Mouse (Mus musculus) forebrain, embryonic 16.5 days (tissue): ENCODE results near the gene Prss23. TPM values are rescaled to one million over a fixed set of nuclear protein-coding genes. Genes with fewer than 3 reads are reported as not detected.

Experiments used
- ATAC-seq: fragments of 200-750 bp; cut with Nextera tagmentation; 2 replicates; pipeline ENCODE4 v1.8.0; 2017; ENCODE audit warnings: mild to moderate bottlenecking, moderate library complexity
- H3K27ac ChIP-seq: fragments of 300-500 bp; sonication (generic); 2 replicates; pipeline ENCODE4 v1.5.1; 2014; ENCODE audit warnings: low read length, control low read depth
- H3K27me3 ChIP-seq: fragments of 300-500 bp; sonication (generic); replicated peaks from 2 replicates; pipeline ENCODE4 v1.6.1; 2014; ENCODE audit warnings: low read length; ENCODE audit not compliant: control insufficient read depth, insufficient read depth
- H3K36me3 ChIP-seq: fragments of 300-500 bp; sonication (generic); 2 replicates; pipeline ENCODE4 v1.6.1; 2014; ENCODE audit not compliant: control insufficient read depth, insufficient read depth
- H3K4me1 ChIP-seq: fragments of 300-500 bp; sonication (generic); replicated peaks from 2 replicates; pipeline ENCODE4 v1.6.1; 2014; ENCODE audit warnings: low read length; ENCODE audit not compliant: control insufficient read depth, insufficient read depth
- H3K4me2 ChIP-seq: fragments of 300-500 bp; sonication (generic); 2 replicates; pipeline ENCODE4 v1.6.1; 2014; ENCODE audit warnings: mild to moderate bottlenecking, low read length, control low read depth
- H3K4me3 ChIP-seq: fragments of 300-500 bp; sonication (generic); replicated peaks from 2 replicates; pipeline ENCODE4 v1.5.1; 2014; ENCODE audit warnings: mild to moderate bottlenecking, low read length, control low read depth
- H3K9ac ChIP-seq: fragments of 300-500 bp; sonication (generic); replicated peaks from 2 replicates; pipeline ENCODE4 v1.6.1; 2014; ENCODE audit warnings: low read depth, low read length, control low read depth
- H3K9me3 ChIP-seq: fragments of 300-500 bp; sonication (generic); 2 replicates; pipeline ENCODE4 v1.6.1; 2016; ENCODE audit warnings: low read length; ENCODE audit not compliant: control insufficient read depth
- WGBS: fragments of 180-500 bp; shearing (Covaris S2); extraction: QIAGEN DNeasy Blood & Tissue Kit; methylation state at CpG from one replicate; pipeline ENCODE4 v1.1.7; 2014; 5-methylcytosine and 5-hydroxymethylcytosine counted together
- polyA plus RNA-seq: library from polyadenylated mRNA; unstranded; fragments of >200 nt; fragmentation: Nextera tagmentation; extraction: Ambion mirVana; gene quantifications from 2 replicates; pipeline ENCODE4 v1.2.1, GENCODE M21; 2015

Prss23 gene
- polyA plus RNA-seq, 1 experiment from 2014 or later, result 8.6 TPM

- 0 out of 2 replicates have a peak, but pooled peaks cover 5% of the 10 kb centered on the region for H3K4me1 ChIP-seq
- no peaks in the 10 kb centered on the region for H3K27me3 ChIP-seq
- no peak overlapping the region for H3K4me2 ChIP-seq
- H3K36me3 ChIP-seq, result no peaks in the 10 kb centered on the region
- H3K27ac ChIP-seq, result no peak overlapping the region
- no peak overlapping the region for H3K4me3 ChIP-seq
- no peak overlapping the region for H3K9ac ChIP-seq
- WGBS, result 0% methylated on average over 1 of the region's 1 CpGs
- ATAC-seq, result peak; percentile 91
- no peaks in the 10 kb centered on the region for H3K9me3 ChIP-seq
These were observed 49.5 kb downstream of the Prss23 start for GRCm38 (mm10) chr7:89477294-89477999.

DNA sequence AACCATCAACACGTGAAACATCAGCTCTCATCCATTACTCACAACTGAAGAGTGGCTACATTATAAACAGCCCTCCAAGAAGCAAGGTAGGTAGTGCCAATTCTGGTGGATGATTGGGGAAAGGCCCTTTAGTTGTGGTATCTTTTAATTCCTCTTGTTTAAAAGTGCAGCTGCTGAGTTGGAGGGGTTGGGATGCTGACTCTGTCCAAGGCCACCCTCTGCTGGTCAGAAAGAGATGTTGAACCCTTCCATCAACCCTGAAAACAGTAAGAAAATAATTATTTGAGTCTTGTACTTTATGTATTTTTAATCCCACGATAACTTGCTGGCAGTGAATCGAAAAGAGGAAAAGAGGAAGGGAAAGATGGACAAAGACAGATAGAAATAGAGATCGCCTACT is 53.5 kb downstream of the Prss23 start:
- Histone ChIP-seq H3K9ac (no peak overlapping the region), H3K27me3 (no peaks in the 10 kb centered on the region), H3K36me3 (no peaks in the 10 kb centered on the region), H3K4me3 (no peak overlapping the region), H3K4me2 (no peak overlapping the region), H3K9me3 (no peaks in the 10 kb centered on the region), H3K27ac (no peak overlapping the region), H3K4me1 (0 out of 2 replicates have a peak, but pooled peaks cover 3% of the 10 kb centered on the region)
- 69% methylated on average over 4 of the region's 4 CpGs for WGBS
- ATAC-seq, result no peak

- Histone ChIP-seq H3K27me3 (no peaks in the 10 kb centered on the region), H3K4me3 (no peak overlapping the region), H3K36me3 (no peaks in the 10 kb centered on the region), H3K4me2 (no peak overlapping the region), H3K4me1 (peaks cover 3% of the 10 kb centered on the region; the same call in 1 of the 2 replicates), H3K9me3 (no peaks in the 10 kb centered on the region), H3K9ac (no peak overlapping the region), H3K27ac (no peak overlapping the region)
- WGBS, result 43% methylated on average over 10 of the region's 10 CpGs
- peak; percentile 80 for ATAC-seq
These were observed 63.0 kb downstream of the Prss23 start for GRCm38 (mm10) chr7:89463775-89464592.

DNA sequence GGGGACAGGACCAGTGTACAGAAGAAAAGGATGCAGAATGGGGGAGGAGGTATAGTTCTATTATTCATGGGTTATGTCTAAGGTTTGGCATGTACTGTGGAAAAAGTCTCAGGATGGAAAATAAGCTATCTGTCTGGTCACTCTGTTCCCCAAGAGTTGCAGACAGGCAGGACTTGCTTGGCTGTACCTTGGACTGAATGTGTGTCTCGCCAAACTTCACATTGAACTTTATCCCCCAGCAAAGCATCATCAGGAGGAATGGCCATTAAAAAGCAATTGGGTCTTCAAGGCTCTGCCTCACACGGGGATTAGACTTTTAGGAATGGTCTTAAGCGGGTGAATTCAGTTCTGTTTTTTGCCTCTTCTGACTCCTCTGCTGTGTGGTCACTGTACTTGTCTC is 63.7 kb downstream of the Prss23 start:
- Histone ChIP-seq H3K27me3 (no peaks in the 10 kb centered on the region), H3K4me1 (peaks cover 3% of the 10 kb centered on the region; the same call in 1 of the 2 replicates), H3K27ac (no peak overlapping the region), H3K36me3 (no peaks in the 10 kb centered on the region), H3K9me3 (no peaks in the 10 kb centered on the region), H3K9ac (no peak overlapping the region), H3K4me3 (no peak overlapping the region), H3K4me2 (no peak overlapping the region)
- 80% methylated on average over 3 of the region's 3 CpGs for WGBS
- no peak for ATAC-seq

- H3K4me2 ChIP-seq, result no peak overlapping the region
- WGBS, result 92% methylated on average over 5 of the region's 5 CpGs
- H3K36me3 ChIP-seq, result no peaks in the 10 kb centered on the region
- no peak overlapping the region for H3K27ac ChIP-seq
- H3K9me3 ChIP-seq, result no peaks in the 10 kb centered on the region
- H3K27me3 ChIP-seq, result no peaks in the 10 kb centered on the region
- no peak overlapping the region for H3K9ac ChIP-seq
- peaks cover 3% of the 10 kb centered on the region; the same call in 1 of the 2 replicates for H3K4me1 ChIP-seq
- ATAC-seq, result no peak
- no peak overlapping the region for H3K4me3 ChIP-seq
These were observed 64.3 kb downstream of the Prss23 start for GRCm38 (mm10) chr7:89462646-89463207.

GRCm38 (mm10) chr7:89461351-89461750 is 65.6 kb downstream of the Prss23 start:
- H3K4me3 ChIP-seq, result no peak overlapping the region
- H3K27ac ChIP-seq, result no peak overlapping the region
- 65% methylated on average over 3 of the region's 3 CpGs for WGBS
- H3K27me3 ChIP-seq, result no peaks in the 10 kb centered on the region
- H3K36me3 ChIP-seq, result no peaks in the 10 kb centered on the region
- no peak overlapping the region for H3K9ac ChIP-seq
- no peak overlapping the region for H3K4me2 ChIP-seq
- H3K4me1 ChIP-seq, result peaks cover 3% of the 10 kb centered on the region
- ATAC-seq, result no peak
- H3K9me3 ChIP-seq, result no peaks in the 10 kb centered on the region

- no peak for ATAC-seq
- no peaks in the 10 kb centered on the region for H3K27me3 ChIP-seq
- H3K4me1 ChIP-seq, result peaks cover 6% of the 10 kb centered on the region
- no peak overlapping the region for H3K9ac ChIP-seq
- no peak overlapping the region for H3K4me3 ChIP-seq
- H3K9me3 ChIP-seq, result no peaks in the 10 kb centered on the region
- H3K36me3 ChIP-seq, result no peaks in the 10 kb centered on the region
- H3K4me2 ChIP-seq, result no peak overlapping the region
- H3K27ac ChIP-seq, result no peak overlapping the region
These were observed 66.1 kb downstream of the Prss23 start for GRCm38 (mm10) chr7:89460911-89461310.

- 90% methylated on average over 2 of the region's 2 CpGs for WGBS
- no peaks in the 10 kb centered on the region for H3K36me3 ChIP-seq
- peaks cover 6% of the 10 kb centered on the region for H3K4me1 ChIP-seq
- ATAC-seq, result no peak
- H3K27me3 ChIP-seq, result no peaks in the 10 kb centered on the region
- no peak overlapping the region for H3K4me3 ChIP-seq
- H3K9ac ChIP-seq, result no peak overlapping the region
- H3K4me2 ChIP-seq, result no peak overlapping the region
- H3K9me3 ChIP-seq, result no peaks in the 10 kb centered on the region
- H3K27ac ChIP-seq, result no peak overlapping the region
These were observed 67.3 kb downstream of the Prss23 start for GRCm38 (mm10) chr7:89459691-89460090.
